Mouse (Mus musculus) cortical plate, adult 2 months (tissue): ENCODE measurements around the gene Npr1.
A peak's percentile ranks its signal among the peaks of the same experiment; 100 is the strongest.

Source experiments
- CTCF ChIP-seq: fragments of 200-500 bp; IDR thresholded peaks from 2 replicates; pipeline ENCODE4 v1.5.1; 2011; ENCODE audit warnings: mild to moderate bottlenecking, control low read depth, low read length; ENCODE audit not compliant: insufficient read depth; ENCODE audit errors: extremely low read depth
- POLR2A ChIP-seq: fragments of 200-500 bp; IDR thresholded peaks from 2 replicates; pipeline ENCODE4 v1.6.1; 2011; ENCODE audit warnings: mild to moderate bottlenecking, low read length, control low read depth; ENCODE audit not compliant: insufficient read depth; ENCODE audit errors: extremely low read depth

DNA sequence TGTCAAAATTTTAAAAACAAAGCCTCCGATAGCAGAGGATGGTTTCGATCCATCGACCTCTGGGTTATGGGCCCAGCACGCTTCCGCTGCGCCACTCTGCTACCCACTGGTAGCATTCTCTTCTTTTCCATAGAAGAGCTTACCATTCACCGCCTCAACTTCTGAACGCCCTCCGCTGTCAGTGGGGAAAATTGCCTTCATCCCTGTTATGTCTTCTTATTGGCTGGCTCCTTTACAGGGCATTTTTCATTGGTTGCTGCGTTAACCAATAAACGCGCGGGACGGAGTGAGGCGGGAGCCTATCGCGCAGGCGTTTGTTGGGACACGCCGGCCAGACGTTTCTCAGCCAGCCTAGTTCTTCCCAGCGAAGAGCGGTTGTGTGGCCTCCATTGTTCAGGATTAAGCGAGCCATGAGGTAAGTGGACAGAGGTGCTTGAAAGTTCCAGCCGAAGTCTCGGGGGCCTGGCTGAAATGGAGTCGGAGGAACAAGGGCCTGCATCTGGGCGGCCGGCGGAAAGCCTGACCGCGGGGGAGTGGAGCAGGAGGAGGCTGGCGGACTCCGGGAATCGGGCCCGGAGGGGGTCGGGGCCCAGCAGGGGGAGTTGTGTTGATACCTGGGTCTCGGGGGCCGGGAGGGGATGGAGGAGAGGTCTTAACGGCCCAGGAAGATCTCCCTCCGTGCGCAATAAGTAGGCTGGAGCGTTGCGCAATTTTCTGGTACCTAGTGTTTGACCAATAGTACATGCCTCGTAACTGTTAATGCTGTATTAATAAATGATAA, 10.4 kb upstream of the Npr1 start, which contains the start of gene Ilf2:
- TF ChIP-seq CTCF = peak; percentile 55; the same call in 1 of the 2 replicates
- peak; percentile 93 for TF ChIP-seq POLR2A
